Mouse (Mus musculus) layer of hippocampus, adult 9-10 months (tissue): ENCODE measurements around the gene Pgm5.
"Not testable (repeated sequence)": the region's sequence is repeated elsewhere in the genome, so short reads cannot be mapped to it uniquely, and the experiment has no call there.

Experiments used
- DNase-seq: peaks from one replicate; pipeline ENCODE4 v3.0.0; 2022; ENCODE audit warnings: low spot score

The Pgm5 gene

DNA sequence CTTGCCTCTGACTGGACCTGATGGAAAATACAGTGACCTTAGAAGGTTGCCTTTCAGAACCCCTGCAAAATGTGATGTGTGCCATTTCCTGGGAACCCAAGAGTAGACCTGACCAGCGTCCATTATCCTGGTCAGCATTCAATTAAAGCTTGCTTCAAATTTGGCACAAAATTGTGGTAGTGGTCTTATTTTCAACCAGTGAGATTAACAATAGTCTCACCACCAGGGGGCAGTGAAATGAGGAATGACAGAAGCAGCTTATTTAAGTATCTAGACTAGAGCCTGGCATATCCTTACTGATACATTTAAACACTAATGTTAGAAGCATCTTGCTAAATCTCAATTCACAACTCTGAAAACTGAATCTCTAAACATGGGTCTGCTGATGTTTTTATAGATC is 156.3 kb downstream of the Pgm5 start:
- DNase-seq: no peak

DNA sequence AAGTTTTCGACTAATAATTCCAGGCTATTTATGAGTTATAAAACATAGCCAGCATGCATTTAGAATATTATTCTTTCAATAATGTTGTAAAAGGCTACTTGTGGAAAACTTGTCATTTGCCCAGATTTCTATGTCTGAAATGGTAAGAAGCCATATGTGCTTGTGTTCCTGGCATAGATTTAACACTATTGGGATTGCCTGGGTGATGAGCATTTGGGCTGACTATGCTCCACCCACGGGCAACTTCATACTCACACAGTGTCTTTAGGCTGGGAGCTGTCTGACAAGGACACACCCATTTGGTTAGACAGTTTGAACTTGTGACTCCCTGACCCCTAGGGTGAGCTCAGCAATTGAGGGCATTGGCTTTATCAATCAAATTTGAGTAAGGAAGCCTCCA is 157.3 kb downstream of the Pgm5 start:
- DNase-seq: no peak

DNA sequence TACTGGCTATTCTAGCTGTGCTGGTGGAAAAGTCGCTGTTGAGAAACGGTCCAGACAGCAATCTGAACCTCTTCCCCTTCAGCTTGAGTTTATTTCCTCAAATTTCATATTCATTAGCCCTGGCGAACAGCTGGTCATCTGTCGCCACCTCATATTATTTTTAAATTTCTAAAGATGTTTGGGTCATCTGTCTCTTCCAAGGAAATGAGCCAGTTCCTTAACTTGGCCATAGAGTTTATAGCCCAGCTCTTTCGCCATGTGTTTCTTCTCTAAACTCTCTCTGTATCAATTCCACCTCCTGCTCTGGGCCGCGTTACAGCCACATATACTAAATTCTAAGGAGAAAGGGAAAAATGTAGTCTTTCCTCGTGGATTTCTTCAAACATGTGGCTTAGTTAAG is 158.0 kb downstream of the Pgm5 start:
- DNase-seq: no peak

DNA sequence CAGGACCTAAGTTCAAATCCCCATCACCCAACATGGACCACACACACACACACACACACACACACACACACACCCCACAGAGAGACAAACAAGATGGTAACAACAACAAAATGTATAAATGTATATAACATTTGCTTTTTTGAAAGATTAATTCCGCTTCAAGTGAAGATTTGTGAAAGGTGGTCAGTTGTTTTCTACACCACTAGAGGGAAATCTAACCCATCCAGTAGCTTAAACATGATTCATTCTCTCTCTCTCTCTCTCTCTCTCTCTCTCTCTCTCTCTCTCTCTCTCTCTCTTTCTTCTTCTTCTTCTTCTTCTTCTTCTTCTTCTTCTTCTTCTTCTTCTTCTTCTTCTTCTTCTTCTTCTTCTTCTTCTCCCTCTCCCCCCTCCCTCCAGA is 158.5 kb downstream of the Pgm5 start:
- DNase-seq: not testable (repeated sequence)

DNA sequence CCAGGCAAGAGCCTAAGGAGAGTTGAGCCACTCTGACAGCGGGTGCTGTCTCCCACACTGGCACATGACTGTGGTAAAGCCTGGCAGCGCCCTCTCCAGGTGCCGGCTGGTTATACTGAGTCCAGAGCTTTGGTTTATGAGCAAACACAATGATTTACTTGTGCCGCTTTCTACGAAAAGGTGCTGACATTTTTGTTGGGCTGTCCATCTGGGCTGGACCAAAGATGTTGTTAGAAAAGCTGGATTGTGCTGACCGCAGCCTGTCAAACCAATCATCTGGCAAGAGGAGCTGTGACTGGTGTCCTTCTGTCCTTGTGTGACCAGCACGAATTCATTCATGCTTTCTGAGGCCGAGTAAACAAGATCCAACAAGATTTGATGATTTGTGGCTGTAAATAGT is 159.9 kb downstream of the Pgm5 start:
- DNase-seq: no peak

DNA sequence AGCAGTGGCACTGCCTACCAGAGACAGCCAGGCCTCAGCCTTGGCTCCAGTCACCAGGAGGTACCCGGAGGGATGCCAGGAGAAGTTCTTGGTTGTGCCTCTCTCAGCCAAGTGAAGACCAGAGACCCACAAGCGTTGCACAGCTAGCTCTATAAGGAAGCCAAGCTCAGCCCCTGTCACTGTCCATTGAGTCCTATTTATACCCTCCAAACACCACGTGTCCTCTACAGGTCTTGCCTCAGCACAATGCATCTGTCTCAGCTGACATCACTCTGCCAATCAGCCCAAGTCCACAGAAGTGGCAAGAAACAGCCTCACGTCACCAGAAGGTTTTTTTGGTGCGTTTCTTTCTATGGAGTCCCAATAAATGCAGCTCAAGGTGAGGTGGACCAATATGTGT is 161.0 kb downstream of the Pgm5 start:
- no peak for DNase-seq

DNA sequence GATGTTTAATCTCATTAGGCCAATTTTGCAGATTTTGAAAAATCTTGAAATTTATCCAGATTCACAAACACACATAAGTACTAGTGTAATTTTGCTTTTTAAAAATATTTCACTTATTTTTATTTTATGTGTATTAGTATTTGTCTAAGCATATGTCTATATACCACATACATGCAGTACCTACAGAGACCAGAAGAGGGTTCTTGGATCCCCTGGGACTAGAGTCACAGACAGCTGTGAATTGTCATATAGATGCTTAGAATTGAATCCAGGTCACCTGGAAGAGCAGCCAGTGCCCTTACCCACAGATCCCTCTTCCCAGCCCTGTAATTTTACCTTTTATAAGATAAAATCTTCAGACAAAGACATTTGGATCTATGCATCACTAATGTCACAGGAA is 161.7 kb downstream of the Pgm5 start:
- DNase-seq: no peak

DNA sequence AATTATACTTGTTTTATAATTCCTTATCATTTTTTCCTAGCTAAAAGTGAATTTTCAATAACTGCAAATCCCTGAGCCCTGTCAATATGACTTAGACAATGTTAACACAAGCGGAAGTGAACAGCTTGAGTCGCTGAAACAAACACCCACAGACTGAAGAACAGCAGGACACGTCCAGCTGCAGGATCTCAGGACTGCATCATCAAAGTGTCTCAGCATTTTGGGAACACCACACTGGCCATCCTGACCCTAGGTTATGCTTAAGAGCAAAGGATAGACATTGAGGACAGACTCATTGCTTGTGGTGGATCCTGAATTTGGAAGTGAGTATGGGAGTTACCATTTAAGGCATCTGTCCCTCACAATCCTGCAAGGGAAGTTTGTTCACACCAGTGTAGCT is 162.5 kb downstream of the Pgm5 start:
- no peak for DNase-seq

DNA sequence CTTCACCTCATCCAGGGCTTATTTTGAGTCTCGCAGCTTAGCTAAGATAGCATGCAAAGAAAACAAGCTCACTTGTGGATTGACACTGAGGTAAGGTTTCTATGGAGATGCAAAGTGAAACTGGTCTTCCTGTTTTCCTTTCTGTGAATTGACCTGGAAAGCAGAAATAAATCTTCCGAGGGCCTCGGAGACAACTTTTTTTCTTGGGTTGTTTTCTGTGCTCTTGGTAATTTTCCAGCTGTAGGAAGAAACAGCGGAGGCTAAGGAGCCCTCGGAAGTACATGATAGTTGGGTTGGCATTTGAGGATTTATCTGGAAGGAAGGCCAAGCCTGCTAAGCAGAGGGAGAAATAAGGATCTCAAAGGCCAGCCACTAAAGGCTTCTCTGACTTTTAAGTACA is 163.0 kb downstream of the Pgm5 start:
- no peak for DNase-seq

DNA sequence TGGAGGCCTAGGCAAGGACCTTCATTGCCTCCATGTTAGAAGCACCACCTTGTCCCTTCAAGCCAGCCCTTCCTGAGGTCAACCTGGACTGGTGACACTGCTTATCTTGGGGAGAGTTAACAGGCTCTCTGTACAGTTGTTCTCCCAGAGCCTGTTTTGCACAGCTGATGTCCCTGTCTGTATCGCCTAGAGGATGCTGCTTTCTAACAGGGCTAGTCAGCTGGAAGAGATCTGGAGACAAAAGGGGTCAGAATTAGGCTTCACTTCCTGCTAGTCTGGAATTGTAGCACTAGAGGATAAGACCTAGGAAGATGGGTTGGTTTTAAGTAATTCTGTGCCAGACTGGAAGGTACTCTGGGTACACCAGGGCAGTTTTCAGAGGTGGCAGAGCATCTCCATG is 163.7 kb downstream of the Pgm5 start:
- DNase-seq: no peak

DNA sequence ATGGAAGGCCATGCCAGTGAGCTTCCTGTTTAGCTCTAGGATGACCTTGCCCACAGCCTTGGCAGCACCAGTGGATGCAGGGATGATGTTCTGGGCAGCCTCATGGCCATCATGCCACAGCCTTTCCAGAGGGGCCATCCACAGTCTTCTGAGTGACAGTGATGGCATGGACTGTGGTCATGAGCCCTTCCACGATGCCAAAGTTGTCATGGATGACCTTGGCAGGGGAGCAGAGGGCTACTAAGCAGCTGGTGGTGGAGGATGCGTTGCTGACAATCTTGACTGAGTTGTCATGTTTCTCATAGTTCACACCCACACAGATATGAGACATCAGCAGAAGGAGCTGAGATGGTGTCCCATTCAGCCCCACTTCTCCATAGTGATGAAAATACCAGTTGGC is 169.0 kb downstream of the Pgm5 start:
- DNase-seq: no peak

DNA sequence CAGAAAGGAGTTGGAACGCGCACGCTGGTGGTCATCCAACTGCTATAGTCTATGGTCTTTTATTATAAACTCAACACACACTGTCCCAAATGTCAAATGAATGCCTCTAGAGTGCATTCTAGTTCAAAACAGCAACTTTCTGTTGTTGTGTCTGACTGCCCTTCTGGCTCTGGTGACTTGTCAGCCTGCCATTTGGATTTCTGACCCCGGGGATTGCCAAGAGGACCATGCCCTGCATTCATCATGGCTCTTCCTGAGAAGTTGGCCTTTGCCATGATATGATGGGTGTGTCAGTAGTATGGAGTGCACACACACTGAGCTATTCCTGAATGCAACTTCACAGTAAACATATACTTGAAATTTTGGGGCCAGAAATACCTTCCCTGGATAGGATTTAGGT is 172.1 kb downstream of the Pgm5 start:
- no peak for DNase-seq

DNA sequence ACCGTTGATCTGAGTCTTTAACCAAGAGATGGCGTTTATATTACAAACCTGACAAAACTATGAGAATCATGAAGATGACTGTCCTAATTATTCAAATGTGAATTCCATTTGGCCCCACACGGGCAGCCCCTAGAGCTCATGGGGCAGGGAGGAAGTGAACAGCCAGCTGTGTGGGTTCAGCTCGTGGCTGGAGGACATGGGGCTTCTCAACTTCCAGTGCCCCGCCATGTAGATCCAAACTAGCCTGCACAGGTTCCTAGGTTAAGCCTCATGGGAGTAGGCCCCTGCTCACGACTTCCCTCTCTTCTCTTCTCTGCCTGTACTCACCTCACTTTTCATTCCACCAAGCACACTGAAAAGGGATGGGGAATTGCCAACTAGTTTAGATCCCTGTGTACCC is 173.3 kb downstream of the Pgm5 start:
- DNase-seq: no peak

DNA sequence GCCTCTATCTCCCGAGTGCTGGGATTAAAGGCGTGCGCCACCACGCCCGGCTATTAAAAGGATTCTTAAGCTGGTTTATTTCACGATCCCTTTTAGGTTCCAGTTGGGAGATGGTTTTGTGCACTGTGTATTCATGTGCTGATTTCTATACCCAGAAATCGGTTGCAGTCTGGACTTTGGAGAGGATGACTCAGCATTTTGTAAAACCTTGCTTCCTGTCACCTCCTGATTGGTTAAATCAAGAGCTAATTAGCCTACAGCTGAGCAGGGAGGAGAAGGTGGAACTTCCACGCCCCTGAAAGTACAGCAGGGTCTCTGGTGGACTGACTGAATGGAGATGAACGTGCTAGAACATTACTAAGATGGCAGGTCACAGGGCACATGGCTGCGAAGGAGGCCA is 175.2 kb downstream of the Pgm5 start:
- no peak for DNase-seq

DNA sequence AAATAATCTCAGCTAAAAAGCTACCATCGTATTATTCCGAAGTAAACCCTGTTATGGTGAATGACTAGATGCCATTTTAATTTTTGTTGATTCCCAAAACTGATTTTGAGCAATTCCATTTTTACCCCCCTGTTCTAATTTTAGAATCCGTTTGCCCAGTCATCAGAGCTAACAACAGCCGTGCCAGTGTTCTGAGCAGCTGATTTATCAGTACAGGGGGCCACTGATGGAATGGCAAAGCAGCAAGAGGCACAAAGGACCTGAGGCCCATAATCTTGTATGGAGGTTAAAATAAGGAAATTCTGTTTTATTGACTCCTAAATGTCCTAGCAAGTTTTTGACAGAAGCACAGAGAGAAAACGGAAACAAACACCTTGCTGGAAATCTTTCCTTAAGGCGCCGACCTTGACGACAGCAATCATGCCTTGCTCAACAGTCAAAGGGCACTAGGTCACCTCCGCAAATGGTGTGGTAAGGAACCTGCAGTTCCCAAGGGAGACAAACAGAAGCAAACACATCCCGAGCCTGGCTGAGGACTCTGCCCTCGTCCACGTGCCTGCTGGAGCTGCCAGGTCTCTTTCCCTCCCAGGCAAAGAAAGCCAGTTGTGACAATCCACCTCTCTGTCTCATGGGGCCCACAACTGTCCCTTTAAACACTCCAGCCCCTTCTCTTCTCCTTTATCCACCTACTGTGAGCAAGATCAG is 178.5 kb downstream of the Pgm5 start:
- no peak for DNase-seq

DNA sequence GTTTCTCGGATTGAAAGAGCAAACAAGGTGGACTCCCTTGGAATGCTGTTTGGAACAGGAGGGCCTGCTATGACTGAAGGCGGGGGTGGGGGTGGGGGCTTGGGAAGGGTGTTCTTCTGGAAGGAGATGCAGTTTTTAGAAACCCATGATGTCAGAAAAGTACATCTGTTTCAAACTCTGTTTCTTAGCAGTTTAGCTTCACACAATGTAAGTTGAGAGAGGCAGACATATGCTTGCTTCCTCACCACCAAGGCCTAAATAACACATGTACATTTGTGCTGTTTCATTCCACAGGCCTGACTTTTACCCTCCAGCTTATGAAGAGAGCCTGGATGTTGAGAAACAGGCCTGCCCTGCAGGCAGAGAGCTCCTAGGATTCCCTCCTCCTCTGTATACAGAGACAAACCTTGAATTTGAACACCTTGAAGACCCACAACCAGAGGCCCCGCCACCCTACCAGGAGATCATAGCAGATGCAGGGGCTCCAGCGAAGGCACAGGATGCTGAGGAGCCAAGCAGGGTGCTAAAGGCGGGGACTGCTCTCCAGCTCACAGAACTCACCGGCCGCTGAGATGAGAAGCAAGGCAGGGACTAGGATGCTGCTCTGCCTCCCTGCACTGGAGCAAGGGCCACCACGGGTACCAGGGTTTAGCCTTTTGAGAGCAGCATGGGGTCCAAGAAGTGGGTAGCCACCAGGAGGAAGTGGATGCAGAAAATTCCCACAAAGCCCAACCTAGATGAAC is 184.2 kb downstream of the Pgm5 start:
- no peak for DNase-seq

DNA sequence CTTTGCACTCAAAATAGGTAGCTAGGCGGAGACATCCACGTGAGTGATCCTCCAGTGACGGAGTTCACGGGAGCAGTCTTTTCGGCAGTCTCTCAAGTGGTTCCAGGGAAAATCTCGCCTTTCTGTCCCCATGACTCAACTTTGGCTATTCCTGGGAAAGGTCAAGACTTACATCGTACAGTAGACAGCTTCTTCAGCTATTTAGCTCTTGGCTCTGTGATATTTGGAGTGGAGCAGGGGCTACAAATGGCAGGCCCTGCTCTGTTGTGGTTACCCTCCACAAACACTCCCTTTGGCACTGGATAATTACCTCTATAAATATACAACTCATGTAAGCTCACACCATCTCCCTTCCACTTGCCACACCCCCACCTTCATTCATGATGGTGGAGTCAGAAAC is 185.2 kb downstream of the Pgm5 start:
- DNase-seq: no peak

DNA sequence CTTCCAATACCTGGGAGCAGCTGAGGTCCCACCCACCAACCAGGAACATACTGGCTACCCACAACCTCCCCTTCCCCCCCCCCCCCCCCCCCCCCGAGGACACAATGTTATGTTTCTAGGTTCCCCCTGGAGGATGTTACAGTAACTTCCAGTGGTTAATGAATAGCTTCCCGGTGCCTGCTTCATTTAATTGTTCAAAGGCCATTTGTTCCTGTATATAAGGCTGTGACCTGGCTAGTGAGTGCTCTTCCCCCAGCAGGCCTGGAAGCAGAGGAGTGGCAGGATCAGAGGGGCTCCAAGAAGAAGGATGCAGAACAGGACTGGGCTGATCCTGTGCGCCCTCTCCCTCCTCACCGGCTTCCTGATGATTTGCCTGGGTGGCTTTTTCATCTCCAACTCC is 187.9 kb downstream of the Pgm5 start, which contains the start of gene Tmem252:
TSS of gene Tmem252 (plus strand) at position 247 of the 400 bp plus-strand sequence.
- DNase-seq: no peak

DNA sequence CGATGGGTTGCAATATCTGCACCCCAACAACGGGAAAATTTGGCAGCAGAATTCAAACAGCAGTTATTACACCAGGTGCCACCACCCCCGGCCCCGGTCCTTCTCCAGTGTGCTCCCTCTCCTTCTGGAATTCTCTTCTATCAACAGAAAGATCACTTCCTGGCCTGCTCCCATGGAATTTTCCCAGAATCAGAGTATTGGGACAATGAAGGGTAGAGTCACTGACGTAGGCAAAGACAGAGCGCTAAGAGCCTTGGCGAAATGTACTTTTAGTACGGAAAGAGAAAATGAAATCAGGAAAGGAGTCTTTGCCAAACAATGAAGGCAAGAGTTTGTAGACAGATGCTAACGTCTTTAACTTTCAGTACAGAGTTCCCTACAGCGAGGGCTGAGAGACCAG is 188.3 kb downstream of the Pgm5 start:
- no peak for DNase-seq

DNA sequence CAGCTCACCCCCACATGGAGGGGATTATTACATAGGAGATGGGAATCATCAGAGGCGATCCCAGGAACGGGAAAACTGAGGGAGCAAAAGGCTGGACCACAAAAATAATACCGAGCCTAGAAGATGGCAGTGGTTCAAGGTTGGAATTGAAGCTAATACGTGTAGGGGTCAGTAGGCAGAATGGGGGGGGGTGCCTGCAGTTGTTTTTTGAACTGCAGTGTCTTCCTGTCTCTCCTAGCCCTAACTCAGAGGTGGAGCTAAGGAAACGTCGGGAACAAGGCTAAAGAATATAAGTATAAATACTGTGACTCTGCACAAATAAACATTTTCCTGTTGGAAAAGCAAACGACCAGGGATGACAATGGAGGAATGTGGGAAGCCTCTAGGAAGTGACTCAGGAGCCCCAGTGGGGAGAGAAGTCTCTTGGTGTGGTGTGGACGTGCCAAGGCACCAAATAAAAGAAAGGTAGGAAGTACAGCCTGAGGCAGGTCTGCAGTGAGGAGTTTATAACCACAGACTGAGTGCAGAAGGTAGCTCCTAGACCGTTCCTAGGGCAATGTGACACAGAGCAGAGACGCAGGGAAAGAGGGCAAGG is 189.2 kb downstream of the Pgm5 start:
- DNase-seq: no peak

DNA sequence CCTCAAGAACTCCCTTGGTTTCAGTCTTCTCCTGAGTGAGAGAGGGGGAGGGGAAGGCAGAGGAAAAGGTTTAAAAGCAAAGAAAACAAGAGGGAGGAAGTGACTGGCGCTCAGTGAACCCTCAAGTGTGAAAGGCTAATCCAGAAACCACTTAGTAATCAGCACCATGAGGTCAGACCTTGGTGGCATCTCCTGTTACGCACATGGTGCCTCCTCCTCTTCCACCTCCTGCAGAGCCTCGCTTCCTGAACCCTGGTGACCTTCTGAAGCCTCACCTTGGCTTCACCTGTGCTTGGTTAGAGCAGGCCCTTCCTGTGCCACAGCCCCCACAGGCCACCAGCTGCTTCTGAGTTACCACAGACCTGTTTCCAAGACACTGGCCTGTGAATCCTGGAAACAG is 190.1 kb downstream of the Pgm5 start:
- no peak for DNase-seq

DNA sequence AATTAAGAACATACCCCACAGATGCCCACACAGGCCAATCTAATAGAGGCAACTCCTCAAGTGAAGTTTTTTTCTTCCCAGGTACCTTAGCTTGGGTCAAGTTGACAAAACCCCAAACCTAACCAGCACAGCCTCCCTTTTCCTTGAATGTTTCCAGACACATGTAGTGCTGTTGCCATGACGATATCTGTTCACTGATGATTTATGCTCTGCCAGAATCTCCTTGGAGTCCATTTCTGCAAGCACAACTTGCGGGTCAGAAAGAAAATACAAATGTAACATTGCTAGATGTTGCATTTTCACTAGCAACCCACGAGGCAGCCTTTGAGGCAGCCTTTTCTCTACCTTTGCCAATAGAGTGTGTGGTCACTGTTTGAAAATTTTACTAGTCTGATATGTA is 194.1 kb downstream of the Pgm5 start:
- no peak for DNase-seq

DNA sequence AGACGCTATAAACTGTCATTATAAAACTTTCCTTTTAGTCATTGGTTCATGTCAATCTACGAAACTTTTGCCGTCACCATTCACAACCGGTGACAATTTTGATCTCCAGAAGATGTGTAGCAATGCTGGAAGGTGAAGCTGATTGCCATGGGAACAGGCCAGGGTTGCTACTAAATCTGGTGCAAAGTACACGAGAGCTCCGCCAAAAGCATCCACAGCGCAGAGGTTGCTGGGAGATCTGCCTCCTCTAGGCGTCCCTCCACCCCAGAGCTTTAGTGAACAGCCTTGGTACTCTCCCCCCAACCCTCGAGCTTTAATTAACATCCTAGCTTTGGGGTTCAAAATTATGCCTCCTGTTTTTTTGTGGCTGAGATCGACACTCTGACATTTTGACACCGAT is 195.9 kb downstream of the Pgm5 start:
- DNase-seq: no peak

DNA sequence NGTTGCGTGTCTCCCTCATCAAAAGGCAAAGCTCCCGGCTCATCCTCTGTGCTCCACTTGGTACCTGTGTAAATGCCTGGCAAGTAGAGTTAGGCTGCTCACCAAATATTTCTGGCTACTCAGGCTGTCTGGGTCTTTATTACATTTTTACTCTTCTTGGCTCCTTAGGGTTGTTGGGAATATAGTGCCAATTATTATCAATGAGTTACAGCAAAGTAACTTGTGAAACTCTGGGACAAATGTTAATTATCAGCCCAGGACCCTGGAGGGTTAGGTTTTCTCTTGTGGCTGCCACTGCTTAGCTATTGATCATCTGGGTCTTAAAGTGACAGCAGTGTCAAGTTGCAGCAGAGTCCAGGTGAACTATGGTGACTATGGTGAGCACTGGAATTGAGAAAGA is 199.3 kb downstream of the Pgm5 start:
- DNase-seq: no peak
